Mouse (Mus musculus): ENCODE data around the gene Sec22c.
A peak's percentile ranks its signal among the peaks of the same experiment; 100 is the strongest.

The Sec22c gene

DNA sequence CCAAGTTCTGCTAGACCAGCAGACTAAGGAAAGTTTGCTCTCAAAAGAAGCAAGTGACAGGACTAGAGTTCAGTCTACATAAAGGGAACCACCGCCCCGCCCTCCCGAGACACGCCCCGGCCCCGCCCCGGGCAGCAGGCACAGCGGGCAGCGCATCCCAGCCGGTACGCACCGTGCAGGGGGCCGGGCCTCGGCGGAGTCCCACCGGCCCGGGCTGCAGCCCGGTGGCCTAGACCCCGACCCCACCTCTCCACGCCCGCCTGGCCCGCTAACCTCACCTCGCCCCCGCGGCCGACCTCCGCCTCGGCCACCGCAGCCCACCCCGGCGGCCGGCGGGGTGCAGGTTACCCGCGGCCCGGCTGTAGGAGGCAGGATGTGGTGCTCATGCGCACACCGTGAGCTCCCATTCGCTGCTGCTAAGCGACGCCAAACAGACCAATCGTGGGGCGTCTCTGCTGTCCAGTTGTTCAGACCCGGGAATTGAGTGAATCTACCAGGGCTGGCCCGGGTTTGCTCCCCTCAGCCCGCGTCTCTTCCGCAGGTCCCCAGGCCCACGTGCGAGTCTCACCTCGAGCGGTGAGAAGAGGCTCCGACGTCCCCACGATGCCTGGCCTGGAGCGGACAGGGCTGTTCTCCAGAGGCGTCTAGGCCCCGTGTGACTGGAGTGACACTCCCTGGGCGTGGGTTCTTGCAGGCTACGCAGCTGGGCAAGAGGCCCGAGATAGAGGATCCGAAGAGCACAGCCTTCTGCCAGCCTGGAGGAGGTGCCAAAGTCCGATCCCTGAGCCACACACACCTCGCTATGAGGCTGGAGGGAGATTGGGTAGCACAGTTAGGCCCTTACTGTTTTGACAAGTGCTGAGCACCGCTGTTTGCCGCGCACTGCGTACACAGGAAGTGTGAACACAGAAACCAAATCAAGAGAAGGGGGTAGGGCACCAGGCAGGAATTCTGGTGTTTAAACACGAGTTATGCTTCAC, at the start of gene Sec22c:
Sec22c (minus strand) TSS at position 845 of the 980 bp plus-strand sequence.
- peak; percentile 92 for DNase-seq (ENCODE audit: inconsistent ontology term)

DNA sequence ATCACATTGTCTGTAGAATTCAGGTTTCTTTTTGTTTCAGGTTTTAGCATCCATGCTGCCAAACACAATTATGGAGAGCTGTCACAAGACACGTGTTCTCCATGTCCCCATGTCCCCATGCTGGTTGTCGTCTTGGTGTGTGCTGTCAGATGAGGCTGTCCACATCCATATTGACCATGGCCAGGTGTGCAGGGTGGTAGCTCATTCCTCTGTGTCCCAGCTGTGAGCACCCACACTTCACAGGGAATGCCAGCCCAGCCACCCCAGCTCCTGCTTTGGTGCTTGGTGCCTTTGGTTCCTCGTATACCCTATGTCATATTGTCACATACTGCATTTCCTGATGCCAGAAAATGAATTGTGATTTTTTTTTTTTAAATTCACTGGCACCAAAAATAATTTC, 49.3 kb upstream of the Sec22c start:
- DNase-seq (ENCODE audit: inconsistent ontology term), result no peak

DNA sequence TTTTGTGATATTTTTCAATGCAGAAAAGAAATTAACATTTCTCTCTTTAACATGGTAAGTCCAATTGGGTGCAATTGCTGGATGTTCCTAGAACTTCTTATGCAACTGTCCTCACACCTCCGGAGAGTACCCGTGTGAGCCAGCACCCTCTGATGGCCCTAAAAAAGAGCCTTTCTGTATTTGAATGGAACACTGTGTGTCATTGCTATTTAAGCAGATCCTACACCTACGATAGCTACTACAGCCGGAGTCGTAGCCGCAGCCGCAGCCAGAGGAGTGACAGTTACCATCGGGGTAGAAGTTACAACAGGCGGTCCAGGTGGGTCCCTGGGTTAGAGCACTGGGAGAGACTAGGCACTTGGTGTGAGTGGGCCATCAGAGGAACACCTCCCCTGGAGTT, 47.5 kb upstream of the Sec22c start:
- no peak for DNase-seq (ENCODE audit: inconsistent ontology term)

DNA sequence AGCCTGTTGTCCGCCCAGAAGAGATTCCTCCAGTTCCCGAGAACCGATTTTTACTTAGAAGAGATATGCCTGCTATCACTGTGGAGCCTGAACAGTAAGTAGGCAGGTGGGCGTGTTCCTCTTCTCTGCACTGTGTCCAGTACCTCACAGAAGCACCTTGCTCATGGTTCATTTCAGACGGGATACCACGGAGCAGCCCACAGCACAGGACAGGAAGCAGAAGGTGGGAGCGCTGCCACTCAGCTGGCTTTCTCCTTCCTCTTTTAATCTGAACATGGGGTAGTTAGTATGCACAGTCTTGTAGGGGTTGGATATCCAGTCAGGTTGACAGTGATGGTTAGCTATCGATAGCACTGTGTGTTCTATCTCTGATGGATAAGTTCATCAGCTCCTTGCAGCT, 38.8 kb upstream of the Sec22c start:
- no peak for DNase-seq (ENCODE audit: inconsistent ontology term)

DNA sequence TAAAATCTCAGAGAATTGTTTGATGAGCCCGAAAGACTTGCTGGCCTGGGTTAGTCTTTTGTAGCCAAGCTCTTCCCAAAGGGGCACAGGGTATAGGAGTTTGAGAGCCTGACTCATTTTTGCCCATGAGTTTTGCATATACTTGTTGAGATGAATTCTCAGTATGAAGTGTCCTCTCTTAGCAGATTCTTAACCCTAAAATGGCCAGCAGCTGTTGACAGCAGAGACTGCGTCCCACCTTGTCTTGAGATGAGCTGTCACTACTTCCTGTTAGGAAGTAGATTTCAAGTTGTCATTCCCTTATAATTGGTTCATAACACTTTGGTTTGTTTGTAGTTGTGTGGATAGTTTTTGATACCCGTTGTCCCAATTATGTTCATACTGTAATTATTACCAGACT, 35.9 kb upstream of the Sec22c start:
- DNase-seq (ENCODE audit: inconsistent ontology term), result no peak

DNA sequence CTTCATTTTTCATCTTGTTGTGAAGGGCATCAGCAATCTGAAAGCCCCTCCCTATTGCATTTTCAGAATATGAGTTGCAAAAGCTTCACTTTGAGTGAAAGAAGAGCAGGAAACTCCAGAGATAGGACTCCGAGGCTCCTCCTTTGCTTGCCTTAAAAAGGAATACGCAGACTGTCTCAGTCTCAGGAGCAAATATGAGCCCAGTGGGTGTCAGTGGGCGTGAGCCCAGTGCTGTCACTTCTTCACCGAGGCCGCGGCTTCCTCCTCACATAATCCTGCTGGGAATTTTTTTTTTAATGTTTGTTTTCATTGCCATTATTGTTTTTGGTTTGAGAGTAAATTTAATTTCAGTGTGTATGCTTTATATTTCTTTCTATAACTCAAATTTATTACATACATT, 35.2 kb upstream of the Sec22c start:
- no peak for DNase-seq (ENCODE audit: inconsistent ontology term)

DNA sequence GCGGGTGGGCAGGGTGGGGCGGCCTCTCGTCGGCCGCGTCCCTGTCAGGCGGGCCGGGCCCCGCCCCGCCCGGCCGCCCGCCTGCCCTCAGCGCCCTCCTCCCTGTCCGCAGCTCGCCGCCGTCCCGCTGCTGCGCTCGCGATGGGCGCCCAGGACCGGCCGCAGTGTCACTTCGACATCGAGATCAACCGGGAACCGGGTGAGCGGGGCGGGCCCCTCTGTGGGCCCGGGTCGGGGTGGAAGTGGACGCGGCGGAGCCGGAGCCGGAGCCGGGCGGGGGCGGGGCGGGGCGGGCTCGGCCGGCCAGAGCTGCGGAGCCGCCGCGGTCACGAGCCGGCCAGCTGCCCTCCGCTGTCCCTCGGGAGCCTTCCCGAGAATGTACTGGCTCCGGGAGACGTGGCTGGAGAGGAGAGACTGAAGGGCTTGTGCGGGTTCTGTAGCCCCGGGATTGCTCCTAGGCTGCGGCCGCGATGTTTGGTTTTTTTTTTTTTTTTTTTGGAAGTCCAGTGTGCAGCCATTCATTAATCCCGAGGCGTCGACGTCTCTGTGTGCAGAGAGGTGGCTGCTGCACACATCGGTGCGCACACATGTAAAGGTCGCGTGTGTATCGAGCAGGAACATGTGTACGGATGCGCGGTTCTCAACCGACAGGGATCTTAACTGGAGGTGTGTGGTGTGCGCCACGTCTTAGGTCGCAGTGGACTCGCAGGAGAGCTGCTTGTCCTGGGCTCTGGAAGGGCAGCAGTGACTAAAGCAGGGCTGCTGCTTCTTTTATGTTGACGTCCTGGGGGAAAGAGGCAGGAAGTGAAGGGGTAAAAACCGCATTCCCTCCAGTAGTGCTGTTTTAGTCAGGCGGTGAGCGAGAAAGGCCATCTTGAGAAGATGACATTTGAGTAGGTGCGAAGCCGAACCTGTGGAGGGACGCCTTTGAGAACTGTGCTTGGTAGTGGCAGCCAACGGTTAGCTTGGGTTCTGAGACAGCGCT, 14.3 kb upstream of the Sec22c start:
- peak; percentile 66 for DNase-seq (ENCODE audit: inconsistent ontology term)

DNA sequence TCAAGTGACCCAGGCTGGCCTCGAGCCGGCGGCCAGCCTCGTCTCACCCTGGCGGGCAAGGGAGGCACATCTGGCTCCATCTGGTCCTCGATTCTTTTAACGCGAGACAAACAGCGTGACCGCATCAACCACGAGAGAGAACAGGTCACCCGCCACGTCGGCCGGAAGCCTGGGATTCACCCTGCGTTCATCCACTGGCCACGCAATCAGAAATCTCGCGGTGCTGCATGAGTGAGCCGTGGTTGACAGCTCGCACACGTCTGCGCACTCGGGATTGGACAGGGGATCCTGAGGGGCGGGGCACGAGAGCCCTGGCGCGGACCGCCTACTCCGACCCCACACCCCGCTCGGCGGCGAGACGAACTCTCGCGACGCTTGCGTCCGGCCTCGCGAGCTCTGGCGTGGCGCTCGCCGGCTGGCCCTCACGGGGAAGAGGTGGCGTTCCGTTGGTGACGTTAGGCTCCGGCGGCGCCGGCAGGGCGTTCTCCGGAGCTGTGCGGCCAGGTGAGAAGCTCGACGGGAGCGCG, 13.6 kb upstream of the Sec22c start, which contains the start of gene Nktr:
Nktr (plus strand) TSS at position 378 of the 527 bp plus-strand sequence.
- DNase-seq (ENCODE audit: inconsistent ontology term), result peak; percentile 99

DNA sequence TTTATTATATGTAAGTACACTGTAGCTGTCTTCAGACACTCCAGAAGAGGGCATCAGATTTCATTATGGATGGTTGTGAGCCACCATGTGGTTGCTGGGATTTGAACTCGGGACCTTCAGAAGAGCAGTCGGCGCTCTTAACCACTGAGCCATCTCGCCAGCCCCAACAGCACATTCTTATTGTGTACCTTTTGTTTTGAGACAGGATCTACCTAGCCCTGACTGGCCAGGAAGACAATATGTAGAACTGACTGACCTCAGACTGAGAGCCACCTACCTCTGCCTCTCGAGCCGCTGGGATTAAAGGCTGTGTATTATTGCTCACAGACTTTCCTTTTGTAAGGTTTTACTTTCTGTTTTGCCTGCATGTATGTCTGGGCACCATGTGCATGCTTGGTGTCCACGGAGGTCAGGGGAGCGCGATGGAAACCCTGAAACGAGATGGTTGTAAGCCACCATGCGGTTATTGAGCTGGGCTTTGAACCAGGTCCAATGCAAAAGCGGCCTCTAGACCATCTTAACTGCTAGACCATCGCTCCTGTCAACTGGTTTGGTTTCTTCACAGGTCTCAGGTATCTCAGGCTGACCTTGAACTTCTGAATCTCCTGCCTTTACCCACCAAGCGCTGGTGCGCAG, 12.9 kb upstream of the Sec22c start:
- DNase-seq (ENCODE audit: inconsistent ontology term), result no peak

DNA sequence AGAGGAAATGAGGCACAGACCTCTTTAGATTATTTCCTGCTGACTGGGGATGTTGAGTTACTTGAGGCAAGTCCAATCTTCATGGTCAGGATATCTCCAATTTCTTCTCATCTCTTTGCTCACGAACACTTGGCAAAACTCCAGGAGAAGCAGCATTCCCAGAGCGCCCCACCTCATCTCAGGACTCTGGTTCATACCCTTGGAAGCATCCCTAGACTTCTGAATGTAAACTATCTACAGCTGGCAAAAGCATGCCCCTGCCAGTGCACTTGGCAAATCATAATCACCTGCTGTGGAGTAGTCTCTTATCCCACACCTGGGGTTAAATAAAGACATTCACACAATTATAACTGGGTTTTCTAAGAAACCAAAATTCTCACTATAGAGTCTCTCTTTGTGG, 11.8 kb upstream of the Sec22c start:
- DNase-seq (ENCODE audit: inconsistent ontology term), result no peak

DNA sequence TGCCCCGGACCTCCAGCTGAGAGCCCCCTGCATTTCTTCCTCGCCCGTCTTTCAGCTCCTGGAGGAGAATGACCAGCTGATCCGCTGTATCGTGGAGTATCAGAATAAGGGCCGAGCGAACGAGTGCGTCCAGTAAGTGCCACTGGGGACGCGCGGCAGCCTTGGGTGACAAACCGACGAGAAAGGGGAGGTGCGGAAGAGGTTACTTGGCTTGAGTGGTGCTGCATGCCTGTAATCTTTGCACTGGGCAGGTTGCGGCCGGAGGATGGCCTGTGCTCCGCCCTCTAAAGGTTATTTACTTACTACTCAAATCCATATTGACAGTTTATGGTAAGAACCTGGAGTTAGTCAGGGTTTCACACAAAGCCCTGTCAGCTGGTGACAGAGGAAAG, 5.3 kb upstream of the Sec22c start:
- DNase-seq (ENCODE audit: inconsistent ontology term), result no peak

DNA sequence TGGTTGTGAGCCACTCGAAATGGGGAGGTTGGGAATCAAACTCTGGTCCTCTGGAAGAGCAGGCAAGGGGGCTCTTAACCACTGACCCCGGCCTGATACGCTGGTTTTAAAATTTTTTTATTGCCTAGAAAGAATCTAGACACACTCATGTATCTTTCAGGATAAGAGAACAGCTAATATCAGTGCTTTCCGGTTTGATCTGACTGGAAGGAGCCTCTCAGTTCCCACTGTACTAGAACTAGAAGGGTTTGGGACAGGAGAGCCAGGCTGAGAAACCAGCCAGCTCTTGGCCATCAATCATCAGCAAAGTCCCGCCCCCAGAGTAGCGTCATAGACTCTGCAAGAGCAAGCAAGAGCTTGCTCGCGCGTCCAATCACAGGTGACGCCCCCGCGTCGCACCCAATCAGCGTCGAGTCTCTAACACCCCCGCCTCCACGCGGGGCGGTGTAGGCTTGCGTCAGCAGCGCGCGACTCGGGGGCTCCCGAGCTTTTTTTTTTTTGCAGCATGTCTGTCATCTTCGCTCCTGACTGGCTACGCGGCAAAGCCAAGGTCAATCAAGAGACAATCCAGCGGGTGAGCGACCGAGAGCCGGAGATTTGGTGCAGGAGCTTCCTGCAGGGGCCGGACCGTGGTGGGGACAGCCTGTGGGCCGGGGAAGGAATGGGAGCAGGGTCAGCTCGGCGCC, 4.8 kb upstream of the Sec22c start, which contains the start of gene Ss18l2:
Ss18l2 (plus strand) TSS at position 432 of the 686 bp plus-strand sequence.
- DNase-seq (ENCODE audit: inconsistent ontology term), result peak; percentile 99

DNA sequence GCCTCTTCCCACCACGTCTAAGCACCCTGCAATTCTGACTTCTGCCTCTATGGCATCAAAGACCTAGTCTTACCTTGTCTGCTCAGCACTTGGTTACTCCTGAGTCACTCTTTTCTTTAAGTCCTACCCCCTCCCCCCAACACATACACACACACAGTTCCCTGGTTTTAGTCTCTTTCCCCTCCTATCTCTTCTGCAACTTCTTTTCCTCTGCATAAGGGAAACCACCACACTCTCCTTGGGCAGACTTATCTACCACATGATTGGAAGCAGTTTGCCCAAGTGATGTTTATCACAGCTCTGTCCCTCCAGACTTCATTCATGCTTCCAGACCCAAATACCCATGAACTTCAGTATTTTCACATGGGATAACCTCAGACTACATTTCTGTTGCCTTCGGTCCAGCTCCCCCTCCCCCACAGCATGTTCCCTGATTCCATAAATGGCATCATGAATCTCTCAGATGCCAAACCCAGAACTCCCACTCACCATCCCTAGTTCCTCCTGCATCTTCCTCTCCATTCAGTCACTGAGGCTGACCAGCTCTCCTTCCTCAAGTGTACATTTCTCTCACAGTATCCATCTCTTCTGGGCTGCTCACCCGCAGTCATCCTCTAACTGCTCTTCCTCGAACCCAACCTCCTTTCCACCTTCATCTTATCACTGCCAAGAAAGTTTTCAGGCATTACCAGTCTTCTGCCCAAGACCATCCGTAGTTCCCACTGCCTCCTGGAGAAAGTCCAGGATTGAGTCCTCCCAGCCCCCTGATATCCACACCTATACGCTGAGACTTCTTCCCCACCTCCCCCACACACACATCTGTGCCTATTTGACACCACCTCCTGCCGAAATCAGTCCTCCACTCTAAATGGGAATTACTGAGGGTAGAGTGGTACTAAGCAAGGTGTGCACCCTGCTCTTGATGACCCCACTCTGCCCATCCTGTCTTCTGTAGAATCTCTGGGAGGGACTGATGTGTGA, 3.5 kb upstream of the Sec22c start:
- DNase-seq (ENCODE audit: inconsistent ontology term), result no peak

DNA sequence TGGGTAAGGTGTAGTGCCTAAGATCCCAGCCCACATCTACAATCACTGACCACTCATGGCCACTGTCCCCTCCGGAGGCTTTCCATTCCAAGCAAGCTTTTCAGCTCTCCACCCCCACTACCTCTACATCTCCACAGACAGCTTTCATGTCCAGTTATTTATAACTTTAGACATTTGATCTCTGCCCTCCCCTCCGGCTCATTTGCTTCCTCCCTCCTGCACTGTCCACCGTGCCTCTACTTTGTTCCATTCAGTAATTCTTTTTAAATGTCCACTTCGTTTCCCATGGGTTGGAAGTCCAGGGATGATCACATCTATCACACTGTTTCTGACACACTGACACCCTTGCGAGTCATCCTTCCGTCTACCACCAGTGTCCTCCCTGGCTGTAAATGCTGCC, 2.5 kb upstream of the Sec22c start:
- no peak for DNase-seq (ENCODE audit: inconsistent ontology term)

DNA sequence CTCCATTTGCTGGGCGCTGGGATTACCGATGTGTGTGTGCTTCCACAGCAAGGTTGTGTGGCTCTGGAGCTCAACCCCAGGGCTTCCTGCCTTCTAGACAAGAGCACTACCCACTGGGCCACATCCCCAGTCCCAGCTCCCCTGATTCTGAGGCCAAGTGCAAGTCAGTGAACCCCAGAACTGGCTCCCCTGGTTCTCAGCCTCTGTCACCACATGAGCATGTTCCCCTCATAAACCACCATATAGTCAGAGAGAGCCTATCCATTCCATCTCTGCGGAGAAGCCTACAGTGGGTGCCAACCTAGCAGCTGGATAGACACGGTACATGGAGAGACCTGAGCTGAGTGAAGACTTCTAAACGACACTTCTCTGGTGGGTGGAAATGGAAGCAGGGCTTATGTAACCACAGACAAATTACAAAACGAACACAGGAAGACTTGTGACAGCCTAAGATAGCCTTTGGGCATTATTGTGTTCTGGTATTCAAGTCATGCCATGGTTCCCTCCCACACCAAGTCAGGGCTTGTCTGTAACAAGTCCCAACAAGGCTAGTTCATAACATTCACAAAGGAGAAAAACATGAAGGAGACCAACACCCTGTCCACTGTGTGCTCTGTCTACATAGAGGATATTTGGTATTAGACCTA, 862 bp upstream of the Sec22c start:
- peak; percentile 29 for DNase-seq (ENCODE audit: inconsistent ontology term)

DNA sequence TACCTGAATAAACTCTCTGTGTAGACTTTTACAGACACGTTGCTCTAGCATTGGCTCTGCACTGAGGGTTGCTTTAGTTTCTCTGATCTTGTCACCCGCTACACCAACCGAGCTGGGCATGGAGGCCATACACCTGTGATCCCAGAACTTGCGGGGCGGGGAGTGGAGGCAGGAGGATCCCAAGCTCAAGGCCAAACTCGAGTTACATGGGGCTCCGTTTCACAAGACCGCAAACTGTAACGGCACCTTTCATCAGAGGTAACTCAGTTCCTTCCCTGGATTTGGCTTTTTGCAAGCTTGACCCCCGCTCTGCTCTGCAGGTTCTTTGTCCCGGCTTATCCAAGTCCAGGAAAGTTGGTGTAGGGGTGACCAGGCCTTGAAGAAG, 1.0 kb downstream of the Sec22c start:
- no peak for DNase-seq (ENCODE audit: inconsistent ontology term)

DNA sequence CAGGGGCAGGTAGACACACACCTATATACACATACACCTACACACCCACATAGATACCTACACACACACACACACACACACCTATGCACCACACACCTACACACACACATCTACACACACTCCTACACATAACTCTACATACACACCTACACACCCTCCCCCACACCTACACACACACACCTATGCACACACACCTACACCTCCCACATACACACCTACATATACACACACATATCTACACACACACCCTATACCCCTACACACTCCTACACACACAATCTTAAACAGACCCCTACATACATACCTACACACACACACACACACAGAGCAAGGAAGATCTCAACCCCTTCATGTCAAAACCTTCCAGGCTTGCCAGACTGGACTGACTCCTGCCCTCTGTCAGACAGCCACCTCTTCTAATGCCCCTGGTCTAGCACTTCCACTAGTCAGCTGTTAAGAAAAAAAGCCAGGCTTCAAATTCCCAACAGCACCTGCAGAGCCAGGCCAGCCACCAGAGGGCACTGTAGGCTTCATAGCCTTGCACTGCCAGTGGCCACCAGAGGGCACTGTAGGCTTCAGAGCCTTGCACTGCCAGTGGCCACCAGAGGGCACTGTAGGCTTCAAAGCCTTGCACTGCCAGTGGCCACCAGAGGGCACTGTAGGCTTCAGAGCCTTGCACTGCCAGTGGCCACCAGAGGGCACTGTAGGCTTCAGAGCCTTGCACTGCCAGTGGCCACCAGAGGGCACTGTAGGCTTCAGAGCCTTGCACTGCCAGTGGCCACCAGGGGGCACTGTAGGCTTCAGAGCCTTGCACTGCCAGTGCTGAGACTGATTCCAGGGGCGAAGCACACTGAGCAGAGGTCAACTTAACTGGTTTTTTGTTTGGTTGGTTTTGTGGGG, 7.9 kb downstream of the Sec22c start:
- DNase-seq (ENCODE audit: inconsistent ontology term), result no peak

DNA sequence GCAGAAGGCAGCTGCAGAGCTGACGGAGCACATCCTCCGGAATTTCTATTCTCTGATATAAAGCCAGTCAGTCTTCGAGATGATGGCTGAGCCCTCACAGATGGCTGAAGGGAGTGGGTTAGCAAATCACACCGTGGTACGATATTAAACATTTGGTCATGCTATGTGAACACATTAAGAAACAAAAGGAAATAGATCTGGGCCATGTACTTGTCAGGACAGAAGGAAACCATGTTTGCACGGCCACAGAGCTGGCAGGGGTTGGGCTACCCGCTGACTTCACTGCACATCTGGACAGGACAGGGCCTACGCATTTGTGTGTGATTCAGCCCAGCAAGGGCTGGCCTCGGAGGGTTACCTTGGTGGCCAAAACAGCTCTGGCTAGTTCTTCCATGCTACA, 8.7 kb downstream of the Sec22c start:
- no peak for DNase-seq (ENCODE audit: inconsistent ontology term)

All from Muller cell, postnatal 12 days (primary cell).